Mouse (Mus musculus): ENCODE data around the gene Gusb.

Gusb gene

DNA sequence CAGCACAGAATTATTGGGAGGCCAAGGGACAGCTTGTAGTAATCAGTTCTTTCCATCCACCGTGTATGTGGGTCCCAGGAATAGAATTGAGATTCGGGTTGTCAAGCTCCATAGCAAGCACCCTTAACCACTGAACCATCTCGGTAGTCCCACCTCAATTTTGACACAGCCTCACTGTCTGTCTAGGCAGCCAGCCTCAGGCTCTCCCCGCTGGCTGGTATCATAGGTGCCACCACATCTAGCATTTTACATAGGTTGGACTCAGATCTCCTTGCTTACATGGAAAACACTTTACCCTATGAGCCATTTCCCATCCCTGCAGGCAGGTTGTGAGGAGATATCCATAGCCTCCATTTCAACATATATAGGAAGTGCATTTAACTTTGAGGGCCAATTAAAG is 28.5 kb downstream of the Gusb start:
- no peak for DNase-seq

DNA sequence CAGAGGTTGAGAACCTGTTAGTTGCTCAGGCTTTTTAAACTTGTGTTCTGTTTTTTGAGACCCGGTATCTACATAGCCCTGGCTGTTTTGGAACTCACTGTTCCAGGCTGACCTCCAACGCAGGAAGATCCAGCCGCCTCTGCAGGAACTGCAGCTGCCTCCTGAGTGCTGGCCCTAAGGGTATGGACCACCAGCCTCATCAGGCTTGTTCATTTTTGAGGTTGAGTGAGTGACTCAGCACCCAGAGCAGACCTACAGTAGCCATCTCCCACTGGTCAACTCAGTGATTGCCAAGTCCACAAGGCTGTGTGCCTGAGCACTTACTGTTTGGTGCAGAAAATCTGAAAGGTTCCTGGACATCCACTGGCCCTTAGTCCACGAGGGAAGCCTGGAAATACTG is 31.4 kb downstream of the Gusb start:
- DNase-seq, result no peak

DNA sequence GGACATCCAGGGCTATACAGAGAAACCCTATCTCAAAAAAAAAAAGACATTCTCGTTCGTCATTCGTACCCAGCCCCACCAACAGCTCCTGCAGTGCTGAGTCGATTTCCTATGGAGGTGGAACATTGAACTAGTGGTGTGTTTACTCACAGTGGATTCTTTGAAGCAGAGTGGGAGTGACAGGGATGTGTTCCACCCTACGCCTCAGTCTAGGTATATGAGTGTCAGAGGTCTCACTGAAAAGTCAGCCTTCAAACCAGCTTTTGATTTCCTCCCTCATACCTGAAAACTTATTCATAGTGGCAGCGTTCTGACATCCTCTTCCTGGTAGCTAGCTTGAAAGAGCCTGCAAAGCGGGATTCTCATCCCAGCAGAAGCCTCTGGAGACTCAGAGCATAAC is 34.4 kb downstream of the Gusb start:
- no peak for DNase-seq

DNA sequence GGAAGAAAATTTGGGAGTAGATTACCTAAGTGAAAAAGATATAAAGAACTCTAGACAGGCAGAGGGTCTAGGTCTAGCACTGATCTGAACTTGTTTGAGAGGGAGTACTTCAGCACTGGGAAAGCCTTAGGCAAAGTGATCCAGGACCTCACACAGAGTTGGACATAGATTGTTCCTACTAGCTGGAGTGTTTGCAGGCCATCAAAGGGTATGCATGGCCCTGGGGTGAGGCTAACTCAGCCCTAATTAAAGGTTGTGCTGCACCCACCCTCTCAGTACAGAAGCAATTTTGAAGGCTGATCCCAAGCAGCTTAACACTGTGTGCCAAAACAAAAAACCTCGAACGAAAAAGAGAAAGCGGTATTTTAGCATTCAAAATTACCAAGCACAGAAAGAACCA is 36.4 kb downstream of the Gusb start:
- DNase-seq, result no peak

DNA sequence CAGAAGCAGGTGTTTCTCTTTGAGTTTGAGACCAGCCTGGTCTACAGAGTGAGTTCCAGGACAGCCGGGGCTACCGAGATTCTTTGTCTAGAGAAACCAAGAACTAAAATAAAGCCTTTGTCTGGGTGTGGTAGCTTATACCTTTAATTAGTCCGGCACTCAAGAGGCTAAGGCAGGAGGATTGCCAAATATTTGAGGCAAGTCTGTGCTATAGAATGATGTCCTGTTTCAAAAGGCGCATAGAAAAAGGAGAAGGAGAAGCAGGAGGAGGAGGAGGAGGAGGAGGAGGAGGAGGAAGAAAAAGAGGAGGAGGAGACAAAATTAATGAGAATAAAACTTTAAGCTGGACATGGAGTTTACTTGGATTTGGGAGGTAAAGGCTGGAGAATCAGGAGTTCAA is 39.6 kb downstream of the Gusb start:
- DNase-seq, result no peak

DNA sequence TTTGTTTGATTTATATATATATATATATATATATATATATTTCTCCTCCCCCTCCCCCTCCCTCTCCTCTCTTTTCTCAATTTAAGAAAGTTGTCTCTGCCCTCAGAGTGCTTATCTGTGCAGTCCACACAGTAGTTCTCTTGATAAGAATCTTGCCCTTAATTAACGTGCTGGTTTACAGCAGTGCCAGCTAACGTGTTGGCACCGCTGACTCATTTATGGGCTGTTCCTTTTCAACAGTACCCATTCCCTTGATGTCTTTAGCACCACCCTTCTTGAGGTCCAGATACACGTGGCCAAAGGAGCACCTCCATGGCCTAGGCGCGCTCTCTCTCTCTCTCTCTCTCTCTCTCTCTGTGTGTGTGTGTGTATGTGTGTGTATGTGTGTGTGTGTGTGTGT is 47.1 kb downstream of the Gusb start:
- DNase-seq, result no peak

DNA sequence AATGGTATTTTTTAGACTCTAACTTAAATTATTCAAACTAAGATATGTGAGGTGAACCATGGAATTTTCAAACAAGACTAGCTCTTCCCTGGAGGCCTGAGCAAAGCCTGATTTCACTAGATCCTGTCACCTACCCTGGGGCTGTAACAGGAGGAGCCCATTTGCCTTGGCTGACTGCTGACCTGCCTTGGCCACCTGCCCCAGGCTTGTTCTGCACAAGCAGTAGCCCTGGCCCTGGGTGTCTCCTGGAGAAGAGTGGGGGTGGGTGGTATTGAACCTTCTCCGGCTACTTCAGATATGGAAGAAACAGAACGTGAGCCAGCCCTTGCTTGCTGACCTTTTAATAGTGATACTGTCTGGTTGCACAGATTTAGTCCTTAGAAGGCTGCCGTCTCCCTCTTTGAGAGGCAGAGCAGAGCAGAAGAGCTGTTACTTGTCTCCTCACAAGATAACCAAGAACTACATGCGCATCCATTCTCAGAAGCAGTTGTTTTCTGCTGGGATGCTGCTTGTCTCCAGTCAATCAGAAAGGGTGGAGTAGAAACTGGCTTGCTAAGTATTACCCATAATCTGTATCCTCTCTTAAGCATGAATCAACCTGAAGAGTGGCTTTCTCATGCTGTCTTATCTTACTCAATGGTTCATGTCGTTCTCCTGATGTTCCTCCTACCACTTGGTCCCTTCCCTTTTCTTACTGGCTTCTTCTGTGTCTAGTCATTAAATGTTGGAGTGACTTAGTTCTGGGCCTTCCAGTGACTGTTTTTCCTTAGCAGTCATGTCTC is 48.2 kb downstream of the Gusb start:
- peak; percentile 16 to 53 for DNase-seq

DNA sequence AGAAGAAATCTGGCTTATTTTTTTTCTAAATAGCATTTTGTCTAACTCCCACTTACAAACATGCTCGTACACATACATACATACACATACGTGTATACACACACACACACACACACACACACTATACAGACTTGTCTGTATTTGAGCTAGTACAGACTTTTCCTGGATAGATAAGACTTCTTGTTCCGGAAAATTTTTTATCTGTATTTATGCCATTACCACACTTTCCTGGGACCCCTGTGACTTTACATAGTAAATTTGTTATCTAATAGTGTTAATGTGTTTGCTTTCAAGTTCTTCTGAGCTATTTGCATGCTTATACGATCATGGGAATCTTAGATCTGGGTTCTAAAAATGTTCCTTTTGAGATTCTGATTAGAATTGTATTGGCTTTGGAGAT is 50.7 kb downstream of the Gusb start:
- no peak for DNase-seq

DNA sequence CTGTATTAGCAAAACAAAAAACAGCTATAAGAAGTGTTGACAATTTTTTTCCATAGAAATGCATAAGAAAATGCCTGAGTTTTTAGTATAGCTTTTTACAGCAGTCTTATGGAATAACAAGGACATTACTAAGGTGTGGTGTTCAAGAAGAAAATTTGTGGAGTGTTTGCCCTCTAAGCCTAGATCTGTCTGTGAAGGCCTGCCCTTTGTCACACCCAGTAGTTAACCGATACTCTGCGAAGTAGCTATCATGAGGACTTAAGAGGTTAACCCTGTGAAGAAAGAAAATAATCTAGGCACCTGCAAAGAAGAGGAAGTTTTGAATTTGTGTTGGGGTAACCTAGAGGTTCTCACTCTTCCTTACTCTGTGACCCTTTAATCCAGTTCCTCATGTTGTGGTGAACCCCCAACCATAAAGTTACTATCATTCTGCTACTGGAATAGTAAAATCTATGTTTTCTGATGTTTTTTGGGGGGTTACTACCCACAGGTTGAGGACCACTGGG is 55.3 kb downstream of the Gusb start:
- no peak for DNase-seq

DNA sequence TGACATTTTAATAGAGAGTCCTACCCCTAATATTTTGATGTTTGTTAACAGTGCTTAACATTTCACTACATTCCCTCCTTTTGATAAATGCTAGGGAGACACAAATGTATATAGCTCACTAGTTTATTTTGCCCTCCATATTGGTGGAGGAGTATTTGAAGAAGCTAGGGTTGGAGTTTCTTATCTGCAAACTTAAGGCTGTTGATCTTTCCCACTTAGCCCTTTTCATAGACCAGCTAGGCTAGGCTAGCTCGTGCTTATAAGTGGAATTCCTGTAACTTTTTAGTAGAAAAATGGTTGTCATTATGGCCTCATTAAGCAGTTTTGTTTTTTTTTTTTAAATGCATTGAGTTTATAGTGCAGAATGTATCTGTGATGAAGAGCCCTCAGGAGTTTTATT is 59.4 kb downstream of the Gusb start:
- no peak for DNase-seq

DNA sequence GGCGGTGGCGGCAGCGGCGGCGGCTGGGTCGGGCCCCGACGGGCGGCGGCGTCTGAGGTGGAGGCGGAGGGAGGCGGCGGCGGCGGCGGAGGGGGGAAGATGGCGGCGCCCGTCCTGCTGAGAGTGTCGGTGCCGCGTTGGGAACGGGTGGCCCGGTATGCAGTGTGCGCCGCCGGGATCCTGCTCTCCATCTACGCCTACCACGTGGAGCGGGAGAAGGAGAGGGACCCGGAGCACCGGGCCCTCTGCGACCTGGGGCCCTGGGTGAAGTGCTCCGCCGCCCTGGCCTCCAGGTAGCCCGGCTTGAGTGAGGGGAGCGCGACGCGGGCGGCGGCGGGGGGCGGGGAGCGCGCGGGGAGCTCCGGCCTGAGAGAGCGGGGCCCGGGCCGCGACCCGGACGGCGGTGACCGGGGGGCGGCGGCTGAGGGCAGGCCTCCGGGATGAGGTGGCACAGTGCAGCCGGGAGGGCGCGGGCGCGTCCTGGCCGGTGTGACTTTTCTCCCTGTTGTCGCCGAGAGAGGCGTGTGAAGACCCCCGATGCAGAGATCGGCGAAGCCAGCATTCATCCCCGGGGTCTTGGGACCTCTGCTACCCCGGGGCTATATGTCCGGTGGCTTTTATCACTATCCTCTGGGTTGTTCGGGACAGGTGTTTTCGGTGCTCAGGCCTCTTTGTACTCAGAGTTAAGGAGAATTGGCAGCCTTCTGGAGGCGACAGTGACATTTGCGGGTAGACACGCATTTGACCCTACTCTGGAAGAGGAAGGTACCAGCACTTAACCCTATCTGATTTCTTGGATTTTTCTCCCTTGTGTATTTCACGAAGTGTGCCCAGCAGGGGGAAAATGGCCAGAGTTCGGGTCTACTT is 60.5 kb downstream of the Gusb start:
- peak; percentile 6 to 61 for DNase-seq

DNA sequence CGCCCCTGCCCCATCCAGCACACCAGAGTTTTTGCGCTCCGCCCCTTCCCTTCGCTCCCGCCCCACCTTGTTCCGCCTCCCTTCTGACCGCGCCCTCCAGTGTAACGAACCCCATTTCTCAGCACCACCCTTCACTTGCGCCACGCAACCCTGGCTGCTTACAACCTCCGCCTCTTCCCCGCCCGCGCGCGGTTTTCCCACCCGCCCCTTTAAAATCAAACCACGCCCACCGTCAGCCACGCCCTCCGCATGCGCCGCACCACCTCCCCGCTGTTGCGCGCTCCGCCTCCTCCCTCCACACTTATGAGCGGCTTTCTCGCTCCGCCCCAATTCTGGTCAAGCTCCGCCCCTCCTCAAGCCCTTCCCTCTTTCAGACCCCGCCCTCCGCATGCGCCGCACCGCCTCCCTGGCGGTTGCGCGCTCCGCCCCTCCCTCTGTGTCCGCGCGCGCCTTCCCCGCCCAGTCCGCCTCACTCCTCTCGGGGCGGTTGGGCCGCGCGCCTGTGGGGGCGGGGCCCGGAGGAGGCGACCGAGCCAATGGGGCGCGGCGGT is 61.3 kb downstream of the Gusb start, which contains the start of gene Vkorc1l1:
Gene Vkorc1l1, plus strand, starts transcription at position 476 of the 551 bp plus-strand sequence.
- DNase-seq, result peak; percentile 99

DNA sequence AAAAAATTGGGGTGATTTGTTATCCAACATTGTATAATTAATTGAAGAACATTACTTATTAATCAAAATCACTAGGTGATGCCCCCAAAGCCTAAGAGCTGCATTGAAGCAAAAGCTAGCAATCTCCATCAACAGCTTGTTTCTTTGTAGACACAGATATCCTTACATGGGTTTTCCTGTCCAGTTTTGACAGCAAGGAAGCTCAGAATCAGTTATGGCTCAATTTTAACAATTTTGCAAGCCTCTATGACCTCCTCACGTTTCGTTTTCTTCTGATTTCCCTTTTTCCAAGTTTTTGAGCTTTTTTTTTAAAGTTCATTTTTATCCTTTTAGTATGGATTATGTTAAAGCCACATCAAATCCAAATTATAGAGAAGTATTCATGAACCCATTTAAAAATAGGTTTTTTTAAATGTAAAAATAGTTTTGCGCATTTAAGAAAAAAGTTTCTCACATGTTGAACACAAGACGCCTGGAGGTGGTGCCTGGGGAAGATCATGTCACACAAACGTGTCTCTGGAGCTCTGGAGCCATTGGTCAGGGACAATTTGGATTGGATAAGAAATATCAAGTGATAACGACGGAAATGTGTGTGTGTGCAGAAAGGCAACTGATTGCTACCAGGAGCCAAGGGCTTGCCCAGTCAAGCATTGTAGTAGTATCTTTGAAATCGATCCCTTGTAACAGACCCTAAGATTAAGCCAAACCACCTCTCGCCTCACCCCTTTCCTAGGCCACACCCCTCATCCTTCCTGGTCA is 61.9 kb downstream of the Gusb start:
- DNase-seq, result no peak

DNA sequence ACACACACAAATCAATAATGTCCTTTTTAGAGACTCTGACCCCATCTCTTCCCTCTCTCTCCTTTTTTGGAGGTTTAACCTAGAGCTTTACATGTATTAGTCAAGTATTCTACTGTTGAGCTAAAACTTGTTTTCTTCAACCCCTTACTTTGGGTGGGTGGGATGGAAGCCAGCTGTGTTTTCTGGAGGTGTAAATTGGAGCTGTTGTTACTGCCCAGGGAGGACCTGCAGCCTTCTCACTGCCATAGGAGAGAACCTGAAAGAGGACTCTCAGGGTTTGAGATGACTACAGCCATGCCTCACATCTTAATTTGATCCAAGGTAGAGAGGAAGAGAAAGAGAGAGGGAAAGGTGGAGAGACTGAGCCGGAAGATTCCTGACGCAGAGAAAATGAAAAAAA is 62.6 kb downstream of the Gusb start:
- no peak for DNase-seq
